Comparison of ENCODE assay signal across 10 mouse cellular contexts in genomic region chr11:68955473-68955872, GRCm38 (mm10). TPM values are rescaled to one million over a fixed set of nuclear protein-coding genes. Genes with fewer than 3 reads are reported as not detected.
DNase-seq lines count a peak whose midpoint lies in the region; ATAC-seq and TF ChIP-seq lines count a peak whose summit lies in the region.
"Had no signal": no experiment of that assay in that cellular context is flagged by ENCODE, and none has a peak within 500 bp of the region (broad histone marks: within the 10 kb centered on the region; RNA-seq: fewer than 3 reads in every experiment).

No protein-coding gene starts in this region.

- H3K4me1 ChIP-seq in lung, embryonic 16.5 days (replicated peaks; ENCODE audit: control insufficient read depth, insufficient read depth, low read length) = peaks cover 12% of the 10 kb centered on the region
- peaks cover 19% of the 10 kb centered on the region for H3K4me1 ChIP-seq in limb, embryonic 13.5 days
- H3K4me1 ChIP-seq in stomach, embryonic 14.5 days (ENCODE audit: control insufficient read depth, insufficient read depth, low read length) = no peaks in the 10 kb centered on the region

- no peak for ATAC-seq in lung, embryonic 16.5 days (ENCODE audit: low read depth)
- peak; percentile 34; the same call in 1 of the 2 replicates for ATAC-seq in limb, embryonic 13.5 days (ENCODE audit: low FRiP score, low read depth)
- ATAC-seq in stomach, embryonic 14.5 days (ENCODE audit: insufficient number of reproducible peaks, insufficient read depth, low FRiP score, low read depth) = peak; percentile 33; the same call in 1 of the 2 replicates

- intact Hi-C loops in gastrocnemius, adult 2 months (cut with DNase I) = no loop called here
- intact Hi-C loops in left cerebral cortex, postnatal 14 days (cut with DNase I) = no loop called here

- peaks cover 33% of the 10 kb centered on the region for H3K27me3 ChIP-seq in lung, embryonic 16.5 days (ENCODE audit: control insufficient read depth, insufficient read depth, low read depth, low read length)
- H3K27me3 ChIP-seq in limb, embryonic 13.5 days = peaks cover 64% of the 10 kb centered on the region
- H3K27me3 ChIP-seq in stomach, embryonic 14.5 days (ENCODE audit: control insufficient read depth, insufficient read depth, low read length) = no peaks in the 10 kb centered on the region

- peak overlapping the region; percentile 70 for H3K4me3 ChIP-seq in gastrocnemius, adult 2 months
- peak overlapping the region; percentile 52 for H3K4me3 ChIP-seq in lung, embryonic 16.5 days (ENCODE audit: low read length)
- no peak overlapping the region for H3K4me3 ChIP-seq in limb, embryonic 13.5 days
- H3K4me3 ChIP-seq in stomach, embryonic 14.5 days (ENCODE audit: low read depth, low read length) = peak overlapping the region; percentile 25; the same call in 1 of the 2 replicates

- WGBS in lung, embryonic 16.5 days = 59% methylated on average over 5 of the region's 5 CpGs
- WGBS in limb, embryonic 13.5 days = 74% methylated on average over 5 of the region's 5 CpGs
- WGBS in stomach, embryonic 14.5 days = 71% methylated on average over 5 of the region's 5 CpGs

- no peaks in the 10 kb centered on the region for H3K36me3 ChIP-seq in lung, embryonic 16.5 days (ENCODE audit: control insufficient read depth, insufficient read depth, low read length)
- no peaks in the 10 kb centered on the region for H3K36me3 ChIP-seq in limb, embryonic 13.5 days
- no peaks in the 10 kb centered on the region for H3K36me3 ChIP-seq in stomach, embryonic 14.5 days (ENCODE audit: control insufficient read depth, insufficient read depth, low read length)

- peak overlapping the region; percentile 74 for H3K4me2 ChIP-seq in lung, embryonic 16.5 days (ENCODE audit: low read depth, low read length)
- peak overlapping the region; percentile 68 for H3K4me2 ChIP-seq in limb, embryonic 13.5 days (replicated peaks)
- peak overlapping the region; percentile 44 for H3K4me2 ChIP-seq in stomach, embryonic 14.5 days (replicated peaks; ENCODE audit: low read depth, low read length)

- no peaks in the 10 kb centered on the region for H3K9me3 ChIP-seq in lung, embryonic 16.5 days (ENCODE audit: control insufficient read depth, low read length)
- H3K9me3 ChIP-seq in limb, embryonic 13.5 days = no peaks in the 10 kb centered on the region
- H3K9me3 ChIP-seq in stomach, embryonic 14.5 days (ENCODE audit: control insufficient read depth, low read depth, low read length) = no peaks in the 10 kb centered on the region

- H3K27ac ChIP-seq in gastrocnemius, adult 2 months = peak overlapping the region; percentile 70; the same call in 1 of the 2 replicates
- no peak overlapping the region for H3K27ac ChIP-seq in lung, embryonic 16.5 days (ENCODE audit: low read length)
- H3K27ac ChIP-seq in limb, embryonic 13.5 days = no peak overlapping the region
- no peak overlapping the region for H3K27ac ChIP-seq in stomach, embryonic 14.5 days (ENCODE audit: low read length)
- H3K27ac ChIP-seq: left cerebral cortex, adult 2 months had no signal

- no peak overlapping the region for H3K9ac ChIP-seq in lung, embryonic 16.5 days (ENCODE audit: low read length)
- H3K9ac ChIP-seq in limb, embryonic 13.5 days = no peak overlapping the region
- H3K9ac ChIP-seq in stomach, embryonic 14.5 days (replicated peaks; ENCODE audit: low read depth, low read length) = no peak overlapping the region

- TF ChIP-seq CTCF in gastrocnemius, adult 2 months (IDR thresholded peaks at IDR 0.05) = no peak

- DNase-seq in gastrocnemius, adult 2 months = no peak
- no peak for DNase-seq in gastrocnemius, postnatal 10 days
- no peak for DNase-seq in lung, postnatal 25 days (ENCODE audit: low spot score)
- no peak for DNase-seq in spleen, postnatal 14 days (ENCODE audit: low spot score in 2 of 2)
- DNase-seq in left cerebral cortex, postnatal 14 days (ENCODE audit: low spot score in 2 of 2) = no peak
- DNase-seq: thymus, adult 18-20 months had no signal

RNA-seq across cellular contexts. Expression of gene Arhgef15, which starts 1.8 kb away (rescaled TPM):
- 1 to 10 TPM; 5.9 to 9.7 TPM for total RNA-seq in gastrocnemius, adult 2 months (2021)
- total RNA-seq in gastrocnemius, postnatal 10 days (2021) = 10 to 100 TPM; 13.0 to 17.1 TPM
- 28.3 and 28.9 TPM in 2 replicates for polyA plus RNA-seq in lung, embryonic 16.5 days (2015; fragmentation: Nextera tagmentation; extraction: Ambion mirVana)
- 6.3 and 7.2 TPM in 2 replicates for polyA plus RNA-seq in limb, embryonic 13.5 days (2015; fragmentation: Nextera tagmentation; extraction: Ambion mirVana)
- 10.9 and 13.0 TPM in 2 replicates for polyA plus RNA-seq in stomach, embryonic 14.5 days (2014; fragmentation: Nextera tagmentation; extraction: Ambion mirVana)
- 10 to 100 TPM; 20.9 to 22.6 TPM for total RNA-seq in left cerebral cortex, postnatal 14 days (2021)

RNA-seq across cellular contexts. Expression of gene Slc25a35, which starts 12.5 kb away (rescaled TPM):
- total RNA-seq in gastrocnemius, adult 2 months (2021) = 1 to 10 TPM; 2.9 to 5.0 TPM
- total RNA-seq in gastrocnemius, postnatal 10 days (2021) = 1 to 10 TPM; 2.3 to 3.7 TPM
- polyA plus RNA-seq in lung, embryonic 16.5 days (2015; fragmentation: Nextera tagmentation; extraction: Ambion mirVana) = 2.9 and 3.3 TPM in 2 replicates
- polyA plus RNA-seq in limb, embryonic 13.5 days (2015; fragmentation: Nextera tagmentation; extraction: Ambion mirVana) = 2.4 and 3.0 TPM in 2 replicates
- polyA plus RNA-seq in stomach, embryonic 14.5 days (2014; fragmentation: Nextera tagmentation; extraction: Ambion mirVana) = 4.1 and 5.4 TPM in 2 replicates
- total RNA-seq in left cerebral cortex, postnatal 14 days (2021) = 1 to 10 TPM; 4.8 to 5.4 TPM

RNA-seq across cellular contexts. Expression of gene Rangrf, which starts 19.5 kb away (rescaled TPM):
- 10 to 100 TPM; 55.4 to 71.1 TPM for total RNA-seq in gastrocnemius, adult 2 months (2021)
- total RNA-seq in gastrocnemius, postnatal 10 days (2021) = 10 to 100 TPM; 45.0 to 57.6 TPM
- 36.7 and 40.3 TPM in 2 replicates for polyA plus RNA-seq in lung, embryonic 16.5 days (2015; fragmentation: Nextera tagmentation; extraction: Ambion mirVana)
- 54.5 and 58.1 TPM in 2 replicates for polyA plus RNA-seq in limb, embryonic 13.5 days (2015; fragmentation: Nextera tagmentation; extraction: Ambion mirVana)
- polyA plus RNA-seq in stomach, embryonic 14.5 days (2014; fragmentation: Nextera tagmentation; extraction: Ambion mirVana) = 58.9 and 63.6 TPM in 2 replicates
- 10 to 100 TPM; 14.6 to 17.2 TPM for total RNA-seq in left cerebral cortex, postnatal 14 days (2021)

RNA-seq across cellular contexts. Expression of gene Odf4, which starts 28.6 kb away (rescaled TPM):
- total RNA-seq in gastrocnemius, adult 2 months (2021) = not detected
- not detected for total RNA-seq in gastrocnemius, postnatal 10 days (2021)
- polyA plus RNA-seq in lung, embryonic 16.5 days (2015; fragmentation: Nextera tagmentation; extraction: Ambion mirVana) = not detected in 2 replicates
- not detected in 2 replicates for polyA plus RNA-seq in limb, embryonic 13.5 days (2015; fragmentation: Nextera tagmentation; extraction: Ambion mirVana)
- 0.55 TPM in 1 of 2 replicates, not detected in the other for polyA plus RNA-seq in stomach, embryonic 14.5 days (2014; fragmentation: Nextera tagmentation; extraction: Ambion mirVana)
- under 1 TPM in 1 of 2 experiments, not detected in 1; 0.88 TPM for total RNA-seq in left cerebral cortex, postnatal 14 days (2021)

RNA-seq across cellular contexts. Expression of gene Pfas, which starts 52.8 kb away (rescaled TPM):
- 10 to 100 TPM in 1 of 2 experiments, 1 to 10 TPM in 1; 7.8 to 14.8 TPM for total RNA-seq in gastrocnemius, adult 2 months (2021)
- total RNA-seq in gastrocnemius, postnatal 10 days (2021) = 10 to 100 TPM in 1 of 2 experiments, 1 to 10 TPM in 1; 7.8 to 11.2 TPM
- 26.2 and 27.0 TPM in 2 replicates for polyA plus RNA-seq in lung, embryonic 16.5 days (2015; fragmentation: Nextera tagmentation; extraction: Ambion mirVana)
- polyA plus RNA-seq in limb, embryonic 13.5 days (2015; fragmentation: Nextera tagmentation; extraction: Ambion mirVana) = 39.6 and 40.6 TPM in 2 replicates
- 31.8 and 36.6 TPM in 2 replicates for polyA plus RNA-seq in stomach, embryonic 14.5 days (2014; fragmentation: Nextera tagmentation; extraction: Ambion mirVana)
- total RNA-seq in left cerebral cortex, postnatal 14 days (2021) = 10 to 100 TPM; 19.6 to 23.5 TPM
